Mouse (Mus musculus) C3H10T1/2 (cell line): ENCODE measurements around the gene Gria1. TPM values are rescaled to one million over a fixed set of nuclear protein-coding genes. Genes with fewer than 3 reads are reported as not detected.

Experiments
- polyA plus RNA-seq, 2 experiments: library from polyadenylated mRNA; unstranded; fragments of >200 nt; fragmentation: generic; extraction: Trizol; gene quantifications; one replicate each; pipeline ENCODE4 v1.2.1; 2012; ENCODE audit warnings: missing spikeins in 2 of 2

Gria1 gene
- polyA plus RNA-seq = under 1 TPM; under 0.01 to 0.17 TPM

GRCm38 (mm10) chr11:57011024-57011690, at the start of gene Gria1:
TSS of gene Gria1 (plus strand) at chr11:57011387.

